Comparison of ENCODE assay signal across 10 mouse cellular contexts in the genomic region with DNA sequence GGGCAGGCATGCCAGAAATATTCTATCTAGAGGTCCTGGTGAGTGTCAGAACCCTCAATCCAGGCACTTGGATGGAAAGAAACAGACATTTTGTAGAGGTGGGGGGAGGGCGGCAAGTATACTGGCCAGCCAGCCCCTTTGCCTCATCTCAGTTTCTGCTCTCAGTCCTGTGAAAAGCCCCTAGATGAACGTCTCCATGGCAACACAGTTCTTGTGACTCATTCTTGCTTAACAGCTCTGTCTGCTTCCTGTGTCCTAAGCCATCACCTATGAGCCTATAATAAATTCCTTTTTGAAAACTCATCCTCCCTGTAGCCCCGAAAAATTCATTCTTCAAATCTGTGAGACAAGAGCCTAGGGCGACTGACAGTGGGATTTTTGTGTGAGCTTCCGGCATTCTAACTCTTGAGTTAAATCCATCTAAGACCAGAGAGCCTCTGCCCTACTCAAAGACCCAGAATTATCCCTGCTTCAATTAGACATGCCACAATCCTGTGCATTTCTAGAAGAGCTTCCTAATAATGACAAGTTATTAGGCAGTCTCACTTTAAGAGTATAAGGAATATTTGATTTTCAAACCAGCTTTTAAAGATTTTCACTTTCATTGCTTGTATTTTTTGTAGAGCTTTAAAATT.
DNase-seq lines count a peak whose midpoint lies in the region; ATAC-seq and TF ChIP-seq lines count a peak whose summit lies in the region.
"Had no signal": no experiment of that assay in that cellular context is flagged by ENCODE, and none has a peak within 500 bp of the region (broad histone marks: within the 10 kb centered on the region; RNA-seq: fewer than 3 reads in every experiment).

No protein-coding gene starts in this region.

- H3K27ac ChIP-seq in limb, embryonic 11.5 days (replicated peaks; ENCODE audit: low read depth, low read length): no peak overlapping the region
- no peak overlapping the region for H3K27ac ChIP-seq in intestine, postnatal 0 days (ENCODE audit: low read depth, low read length)
- H3K27ac ChIP-seq: liver, embryonic 15.5 days had no signal

- no peaks in the 10 kb centered on the region for H3K4me1 ChIP-seq in limb, embryonic 11.5 days (ENCODE audit: control insufficient read depth, insufficient read depth, low read length)
- no peaks in the 10 kb centered on the region for H3K4me1 ChIP-seq in intestine, postnatal 0 days (replicated peaks; ENCODE audit: control insufficient read depth, insufficient read depth, low read length)
- H3K4me1 ChIP-seq: liver, embryonic 15.5 days had no signal

- H3K4me2 ChIP-seq in limb, embryonic 11.5 days (ENCODE audit: low read depth, severe bottlenecking): no peak overlapping the region
- no peak overlapping the region for H3K4me2 ChIP-seq in intestine, postnatal 0 days (replicated peaks; ENCODE audit: low read depth)
- H3K4me2 ChIP-seq: liver, embryonic 15.5 days had no signal

- intact Hi-C loops in left cerebral cortex, postnatal 4 days (cut with DNase I): no loop called here

- no peaks in the 10 kb centered on the region for H3K27me3 ChIP-seq in limb, embryonic 11.5 days (ENCODE audit: control insufficient read depth, insufficient read depth, low read length)
- no peaks in the 10 kb centered on the region for H3K27me3 ChIP-seq in intestine, postnatal 0 days (replicated peaks; ENCODE audit: control insufficient read depth, insufficient read depth, low read length)
- H3K27me3 ChIP-seq: liver, embryonic 15.5 days had no signal

- TF ChIP-seq CTCF in intestine, postnatal 0 days (IDR thresholded peaks at IDR 0.05; ENCODE audit: low read depth): no peak

- 50% methylated on average over 5 of the region's 5 CpGs for WGBS in limb, embryonic 11.5 days
- WGBS in intestine, postnatal 0 days: 45% methylated on average over 5 of the region's 5 CpGs

- no peaks in the 10 kb centered on the region for H3K9me3 ChIP-seq in limb, embryonic 11.5 days (ENCODE audit: control insufficient read depth, low read length)
- no peaks in the 10 kb centered on the region for H3K9me3 ChIP-seq in intestine, postnatal 0 days (ENCODE audit: control insufficient read depth)
- H3K9me3 ChIP-seq: liver, embryonic 15.5 days had no signal

- no peaks in the 10 kb centered on the region for H3K36me3 ChIP-seq in limb, embryonic 11.5 days (ENCODE audit: control insufficient read depth, insufficient read depth, low read length)
- H3K36me3 ChIP-seq in intestine, postnatal 0 days (ENCODE audit: control insufficient read depth, insufficient read depth): no peaks in the 10 kb centered on the region
- H3K36me3 ChIP-seq: liver, embryonic 15.5 days had no signal

- ATAC-seq in limb, embryonic 11.5 days (ENCODE audit: insufficient number of reproducible peaks, low FRiP score, low TSS enrichment, low read depth): no peak
- no peak for ATAC-seq in intestine, postnatal 0 days

- H3K4me3 ChIP-seq in limb, embryonic 11.5 days (ENCODE audit: low read depth, low read length): no peak overlapping the region
- H3K4me3 ChIP-seq in intestine, postnatal 0 days (ENCODE audit: low read depth, low read length): no peak overlapping the region
- H3K4me3 ChIP-seq: liver, embryonic 15.5 days had no signal

- DNase-seq in left cerebral cortex, postnatal 4 days: peak; percentile 2
- no peak for DNase-seq in left cerebral cortex, adult 18-20 months (ENCODE audit: low spot score in 2 of 2)
- DNase-seq in fibroblast of lung, adult 2 months (ENCODE audit: low read depth): peak; percentile 12
- peak; percentile 21 for DNase-seq in limb, embryonic 11.5 days (ENCODE audit: low spot score)
- DNase-seq in retina, postnatal 1 day: peak; percentile 23
- DNase-seq in ovary, postnatal 10 days (ENCODE audit: low spot score): no peak
- no peak for DNase-seq in kidney, postnatal 10 days
- DNase-seq: kidney, adult 18-20 months had no signal

- H3K9ac ChIP-seq in limb, embryonic 11.5 days (ENCODE audit: low read length): no peak overlapping the region
- no peak overlapping the region for H3K9ac ChIP-seq in intestine, postnatal 0 days (ENCODE audit: low read depth, low read length)
- H3K9ac ChIP-seq: liver, embryonic 15.5 days had no signal

Comparison
In these comparisons a context has a peak if more than half of its experiments do, and no peak if none do; other contexts are left out.
1. DNase-seq: peak in left cerebral cortex, postnatal 4 days (single experiment), fibroblast of lung, adult 2 months (single experiment), limb, embryonic 11.5 days (single experiment) and retina, postnatal 1 day (single experiment); none in left cerebral cortex, adult 18-20 months (0 of 2), ovary, postnatal 10 days (single experiment) and kidney, postnatal 10 days (single experiment).